Mouse (Mus musculus): Measurements from ENCODE around the gene Krtap3-3. TPM values are rescaled to one million over a fixed set of nuclear protein-coding genes. Genes with fewer than 3 reads are reported as not detected.

Krtap3-3 gene
- polyA plus RNA-seq, 1 experiment, result not detected

DNA sequence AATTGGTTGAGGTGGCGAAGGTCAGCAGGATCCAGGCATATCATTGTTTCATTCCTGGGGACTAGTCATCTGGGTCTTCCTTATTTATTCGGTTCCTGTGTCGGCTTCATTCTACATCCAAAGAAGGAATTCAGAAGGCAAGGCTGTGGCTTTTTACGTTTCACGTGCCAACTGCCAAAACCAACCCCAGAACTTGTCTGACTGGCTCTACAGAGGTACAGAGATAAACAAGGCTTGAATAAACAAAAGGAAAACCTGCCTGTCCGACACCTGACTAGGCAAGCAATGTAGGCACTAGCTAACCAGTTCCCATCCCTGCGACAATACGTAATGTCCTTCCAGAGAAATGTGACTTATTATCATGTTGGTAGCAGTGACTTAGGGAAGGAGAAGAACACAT, 36.6 kb downstream of the Krtap3-3 start:
- Histone ChIP-seq H3K4me1 (ENCODE audit: control insufficient read depth, insufficient read depth, low read length) (no peaks in the 10 kb centered on the region), H3K4me3 (ENCODE audit: insufficient read depth, low read length) (no peak overlapping the region), H3K27ac (ENCODE audit: insufficient read depth, low read length) (no peak overlapping the region)
- TF ChIP-seq POLR2A (IDR thresholded peaks at IDR 0.05; ENCODE audit: extremely low read depth, insufficient read depth, low read length) (no peak), CTCF (IDR thresholded peaks at IDR 0.05; ENCODE audit: extremely low read depth, insufficient read depth, low read length) (no peak)

Other genes starting within 250 kb of the Krtap3-3 start
- gene Krt25, start 227.9 kb downstream of the Krtap3-3 start, polyA plus RNA-seq (2012; rRNA removed), result 0.04 TPM in 1 of 2 replicates, not detected in the other
- 0.04 TPM in 1 of 2 replicates, not detected in the other for gene Krt26, start 212.9 kb downstream of the Krtap3-3 start, polyA plus RNA-seq (2012; rRNA removed)
- not detected in 2 replicates for gene Krt27, start 199.8 kb downstream of the Krtap3-3 start, polyA plus RNA-seq (2012; rRNA removed)
- gene Krt28, start 176.0 kb downstream of the Krtap3-3 start, polyA plus RNA-seq (2012; rRNA removed), result 0.15 and 0.25 TPM in 2 replicates
- 10.5 and 12.9 TPM in 2 replicates for gene Krt10, start 161.5 kb downstream of the Krtap3-3 start, polyA plus RNA-seq (2012; rRNA removed)
- 16.4 and 16.9 TPM in 2 replicates for gene Krt12, start 128.6 kb downstream of the Krtap3-3 start, polyA plus RNA-seq (2012; rRNA removed)
- 0.06 and 0.13 TPM in 2 replicates for gene Krt20, start 112.7 kb downstream of the Krtap3-3 start, polyA plus RNA-seq (2012; rRNA removed)
- not detected in 2 replicates for gene Krt23, start 57.7 kb downstream of the Krtap3-3 start, polyA plus RNA-seq (2012; rRNA removed)
- not detected in 2 replicates for gene Krt39, start 29.5 kb downstream of the Krtap3-3 start, polyA plus RNA-seq (2012; rRNA removed)
- not detected in 2 replicates for gene Krt40, start 7.7 kb downstream of the Krtap3-3 start, polyA plus RNA-seq (2012; rRNA removed)
- not detected in 2 replicates for gene Krtap3-2, start 6.0 kb upstream of the Krtap3-3 start, polyA plus RNA-seq (2012; rRNA removed)
- not detected in 2 replicates for gene Gm11939, start 8.6 kb upstream of the Krtap3-3 start, polyA plus RNA-seq (2012; rRNA removed)
- gene Krtap3-1, start 15.8 kb upstream of the Krtap3-3 start, polyA plus RNA-seq (2012; rRNA removed), result not detected in 2 replicates
- not detected in 2 replicates for gene Krtap1-5, start 30.2 kb upstream of the Krtap3-3 start, polyA plus RNA-seq (2012; rRNA removed)
- gene Krtap1-4, start 32.8 kb upstream of the Krtap3-3 start, polyA plus RNA-seq (2012; rRNA removed), result not detected in 2 replicates
- not detected in 2 replicates for gene Krtap1-3, start 40.5 kb upstream of the Krtap3-3 start, polyA plus RNA-seq (2012; rRNA removed)
- gene Krtap9-3, start 47.2 kb upstream of the Krtap3-3 start, polyA plus RNA-seq (2012; rRNA removed), result not detected in 2 replicates
- gene Gm11938, start 52.4 kb upstream of the Krtap3-3 start, polyA plus RNA-seq (2012; rRNA removed), result not detected in 2 replicates
- gene Gm11937, start 59.3 kb upstream of the Krtap3-3 start, polyA plus RNA-seq (2012; rRNA removed), result not detected in 2 replicates
- not detected in 2 replicates for gene Krtap2-4, start 64.0 kb upstream of the Krtap3-3 start, polyA plus RNA-seq (2012; rRNA removed)
- not detected in 2 replicates for gene Gm11562, start 69.6 kb upstream of the Krtap3-3 start, polyA plus RNA-seq (2012; rRNA removed)
- not detected in 2 replicates for gene Krtap4-1, start 77.4 kb upstream of the Krtap3-3 start, polyA plus RNA-seq (2012; rRNA removed)
- not detected in 2 replicates for gene Krtap4-2, start 84.2 kb upstream of the Krtap3-3 start, polyA plus RNA-seq (2012; rRNA removed)
- not detected in 2 replicates for gene Krtap4-7, start 93.2 kb upstream of the Krtap3-3 start, polyA plus RNA-seq (2012; rRNA removed)
- gene Gm11555, start 99.4 kb upstream of the Krtap3-3 start, polyA plus RNA-seq (2012; rRNA removed), result not detected in 2 replicates
- not detected in 2 replicates for gene Gm11563, start 108.1 kb upstream of the Krtap3-3 start, polyA plus RNA-seq (2012; rRNA removed)
- gene Krtap4-6, start 115.1 kb upstream of the Krtap3-3 start, polyA plus RNA-seq (2012; rRNA removed), result not detected in 2 replicates
- gene Gm14190, start 139.9 kb upstream of the Krtap3-3 start, polyA plus RNA-seq (2012; rRNA removed), result not detected in 2 replicates
- gene Gm14180, start 183.4 kb upstream of the Krtap3-3 start, polyA plus RNA-seq (2012; rRNA removed), result not detected in 2 replicates
- gene Gm11595, start 222.0 kb upstream of the Krtap3-3 start, polyA plus RNA-seq (2012; rRNA removed), result not detected in 2 replicates
- not detected in 2 replicates for gene Krtap4-8, start 229.8 kb upstream of the Krtap3-3 start, polyA plus RNA-seq (2012; rRNA removed)
- gene Krtap4-9, start 234.3 kb upstream of the Krtap3-3 start, polyA plus RNA-seq (2012; rRNA removed), result not detected in 2 replicates
- not detected in 2 replicates for gene Gm11596, start 242.6 kb upstream of the Krtap3-3 start, polyA plus RNA-seq (2012; rRNA removed)
- gene Gm11569, start 248.1 kb upstream of the Krtap3-3 start, polyA plus RNA-seq (2012; rRNA removed), result not detected in 2 replicates

Data from cortical plate, adult 2 months (tissue).